Mouse (Mus musculus) lung, adult 2 months (tissue): ENCODE results near the gene Pla2g5.

ENCODE experiments used
- CTCF ChIP-seq: fragments of 200-500 bp; IDR thresholded peaks from 2 replicates; pipeline ENCODE4 v1.5.1; 2011; ENCODE audit warnings: mild to moderate bottlenecking, low read length, control low read depth; ENCODE audit not compliant: insufficient read depth
- POLR2A ChIP-seq: fragments of 200-500 bp; IDR thresholded peaks from 2 replicates; pipeline ENCODE4 v1.6.1; 2011; ENCODE audit warnings: low read depth, mild to moderate bottlenecking, control low read depth, low read length, borderline replicate concordance; ENCODE audit errors: extremely low read depth

DNA sequence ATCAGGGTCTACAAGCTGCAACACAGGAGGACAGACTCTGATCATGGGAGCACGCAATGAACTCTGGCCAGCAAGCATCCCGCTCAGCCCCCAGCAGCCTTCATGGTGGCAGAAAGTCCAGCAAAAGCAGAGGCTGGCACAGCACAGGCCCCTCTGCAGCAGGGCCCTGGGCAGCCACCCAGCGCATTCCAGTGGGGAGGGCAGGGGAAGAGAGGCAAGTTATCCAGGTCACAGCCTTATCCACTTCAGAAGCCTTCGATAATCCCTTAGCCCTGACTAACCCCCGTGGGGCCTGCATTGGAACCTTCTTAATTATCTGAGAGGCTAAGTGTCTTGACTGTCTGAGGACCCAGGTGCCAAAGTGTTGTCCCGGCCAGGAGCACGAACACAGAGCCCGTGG is 44.2 kb downstream of the Pla2g5 start:
- no peak for TF ChIP-seq CTCF
- TF ChIP-seq POLR2A = no peak
